Mouse (Mus musculus) heart, postnatal 0 days (tissue): ENCODE measurements around the gene Prox2.

Experiments
- CTCF ChIP-seq: IDR thresholded peaks from 2 replicates; pipeline ENCODE4 v1.5.1; 2016; ENCODE audit warnings: antibody characterized with exemption, control low read depth, low read depth
- EP300 ChIP-seq: IDR thresholded peaks from 2 replicates; pipeline ENCODE4 v1.6.1; 2016; ENCODE audit warnings: antibody characterized with exemption, low read depth

- TF ChIP-seq EP300 = no peak
- TF ChIP-seq CTCF = no peak
Observed at GRCm38 (mm10) chr12:85084941-85085340, 25.6 kb downstream of the Prox2 start.
